Mouse (Mus musculus) kidney, adult 8-10 months (tissue): ENCODE data around the gene Prkcb.

Experiments
- DNase-seq, 2 experiments: peaks; one replicate each; pipeline ENCODE4 v3.0.0; 2022

Prkcb gene

DNA sequence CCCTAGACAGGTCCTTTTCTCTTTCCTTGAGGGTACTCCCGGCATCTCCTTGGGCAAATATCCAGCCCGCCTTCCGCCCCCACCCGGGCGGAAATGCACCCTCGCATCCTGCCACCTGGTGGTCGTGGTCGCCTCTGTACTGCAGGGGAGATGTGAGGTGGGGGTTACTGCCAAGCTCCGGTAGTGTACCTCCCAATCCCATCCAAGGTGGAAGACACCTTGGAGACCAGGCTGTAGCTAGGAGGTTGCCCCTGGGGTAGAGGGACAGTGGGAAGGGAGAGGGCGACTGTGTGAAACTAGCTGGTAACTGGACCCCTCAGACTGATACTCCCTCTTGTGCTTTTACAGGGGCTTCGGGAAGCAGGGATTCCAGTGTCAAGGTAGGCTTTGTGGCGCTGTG, 1.6 kb downstream of the Prkcb start:
- no peak for DNase-seq

DNA sequence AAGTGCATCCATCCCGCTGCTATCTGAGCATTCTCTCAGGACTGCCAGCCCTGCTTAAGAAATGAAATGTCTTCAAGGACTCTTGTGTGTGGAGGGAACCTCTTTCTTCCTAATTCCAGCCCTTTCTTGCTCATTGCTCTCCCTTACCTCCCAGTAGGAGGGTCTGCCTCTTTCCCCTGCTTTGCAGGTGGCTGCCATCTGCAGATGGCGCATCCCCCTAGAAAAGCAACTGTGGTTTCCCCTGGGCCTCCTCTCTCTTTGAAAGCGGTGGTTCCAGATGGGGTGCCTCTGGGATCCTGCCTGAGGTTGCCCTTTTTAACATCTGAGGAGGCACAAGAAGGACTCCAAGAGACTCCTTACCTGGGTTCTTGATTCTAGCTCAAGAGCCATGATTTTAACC, 2.2 kb downstream of the Prkcb start:
- DNase-seq = no peak

DNA sequence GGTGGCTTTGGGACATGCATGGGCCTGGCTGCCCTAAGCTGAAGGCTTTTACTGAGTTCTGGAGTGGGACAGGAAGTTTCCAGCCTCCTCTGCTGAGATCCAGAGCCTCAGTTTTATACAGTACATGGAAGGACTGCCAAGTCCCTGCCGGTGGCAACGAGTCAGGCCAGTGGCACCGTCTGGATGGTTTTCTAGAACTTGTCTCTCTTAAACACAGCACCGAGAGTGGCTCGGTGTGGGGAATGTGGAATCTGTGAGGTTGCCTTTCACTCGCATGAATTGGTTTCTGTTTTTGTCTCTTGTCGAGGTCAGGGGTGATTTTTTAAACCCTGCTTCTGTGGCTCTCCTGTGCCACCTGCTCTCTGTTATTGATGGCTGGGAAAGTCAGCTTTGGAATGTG, 3.6 kb downstream of the Prkcb start:
- DNase-seq = no peak

DNA sequence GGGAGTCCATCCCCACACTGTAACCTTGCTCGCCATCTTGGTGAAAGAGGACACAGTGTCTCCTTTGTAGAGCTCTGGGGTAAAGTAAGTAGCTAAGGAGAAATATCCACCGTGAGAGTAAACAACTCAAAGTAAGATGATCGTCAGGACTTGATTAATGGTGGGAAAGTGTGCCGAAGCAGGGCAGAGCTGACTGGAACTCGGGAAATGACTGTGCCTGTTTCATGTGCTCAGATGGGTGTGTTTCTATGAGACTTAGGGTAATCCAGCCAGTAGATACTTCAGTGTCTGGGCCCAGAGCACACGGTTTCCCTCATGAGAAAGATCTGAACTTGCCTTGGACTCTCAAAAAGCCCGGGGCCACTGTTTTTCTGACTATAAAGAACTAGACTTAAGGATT, 5.6 kb downstream of the Prkcb start:
- DNase-seq = no peak

DNA sequence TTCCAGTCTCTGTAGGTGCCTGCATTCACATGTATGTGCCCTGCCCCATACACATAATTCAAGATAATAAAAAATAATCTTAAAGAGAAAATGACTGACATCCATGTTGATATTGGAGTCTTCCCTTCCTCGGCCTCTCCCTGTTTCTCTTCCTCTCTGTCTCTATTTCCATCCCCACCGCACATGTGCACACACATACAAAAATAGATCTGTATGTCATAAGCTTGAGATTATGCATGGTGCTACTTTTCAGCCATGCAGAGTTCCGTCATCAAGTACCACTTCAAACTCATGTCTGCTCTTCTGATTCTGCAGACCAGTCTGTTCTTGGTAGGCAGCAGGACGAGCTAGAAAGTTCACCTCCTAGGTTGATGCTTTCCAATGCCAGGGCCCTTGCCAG, 6.8 kb downstream of the Prkcb start:
- no peak for DNase-seq

DNA sequence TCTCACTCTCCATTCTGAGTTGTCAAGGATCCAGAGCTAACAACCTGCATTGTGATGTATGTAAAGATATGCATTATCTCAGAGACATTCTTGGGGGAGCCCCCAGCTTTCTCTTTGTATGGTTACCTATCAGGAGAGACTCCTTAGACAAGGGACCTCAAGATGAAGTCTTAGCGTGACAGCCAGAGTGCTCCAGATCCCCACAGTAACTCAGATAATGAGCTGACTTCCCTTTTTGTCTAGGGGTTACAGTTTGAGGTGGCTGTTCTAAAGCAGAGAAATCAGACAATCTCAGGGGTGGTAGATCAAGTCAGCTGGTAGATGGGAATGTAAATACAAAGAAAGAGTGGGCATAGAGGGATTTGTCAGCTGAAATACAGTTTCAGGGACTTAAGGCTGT, 7.8 kb downstream of the Prkcb start:
- DNase-seq = no peak

DNA sequence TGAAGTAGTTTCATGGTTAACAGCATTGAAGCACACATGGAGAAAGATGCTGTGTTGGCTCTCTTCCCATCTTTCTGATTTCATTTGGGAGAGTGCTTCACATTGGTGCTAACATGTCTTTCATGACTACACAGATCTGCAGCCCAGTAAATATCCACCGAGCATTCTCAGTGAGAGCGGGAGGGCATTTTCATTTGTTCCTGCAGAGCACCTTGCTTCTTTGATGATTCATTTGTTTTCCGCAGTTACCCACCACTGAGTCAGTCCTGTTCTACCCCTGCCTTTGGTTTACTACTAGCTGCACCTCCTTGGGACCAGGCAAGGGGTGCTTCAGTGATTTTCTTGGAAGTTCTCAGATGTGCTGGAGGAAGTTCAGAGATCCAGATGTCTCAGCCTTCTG, 8.3 kb downstream of the Prkcb start:
- DNase-seq = no peak

DNA sequence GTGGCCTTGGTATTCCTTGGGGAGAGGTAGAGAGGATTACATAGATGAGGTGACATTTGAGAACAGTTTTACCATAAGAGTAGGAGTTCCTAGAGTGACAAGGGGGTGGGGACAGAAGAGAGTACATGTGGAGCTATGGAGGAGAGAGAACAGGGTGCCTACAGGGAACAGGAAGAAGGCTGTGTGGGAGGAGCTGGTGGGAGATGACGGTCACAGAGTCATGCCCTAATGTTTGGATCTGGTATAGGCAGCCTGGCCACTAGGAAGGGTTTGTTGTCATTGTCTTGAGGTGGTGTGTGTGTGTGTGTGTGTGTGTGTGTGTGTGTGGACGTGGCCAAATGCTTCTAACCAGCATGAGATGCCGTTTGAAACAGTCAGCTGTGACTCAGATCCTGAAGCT, 9.1 kb downstream of the Prkcb start:
- DNase-seq = no peak

DNA sequence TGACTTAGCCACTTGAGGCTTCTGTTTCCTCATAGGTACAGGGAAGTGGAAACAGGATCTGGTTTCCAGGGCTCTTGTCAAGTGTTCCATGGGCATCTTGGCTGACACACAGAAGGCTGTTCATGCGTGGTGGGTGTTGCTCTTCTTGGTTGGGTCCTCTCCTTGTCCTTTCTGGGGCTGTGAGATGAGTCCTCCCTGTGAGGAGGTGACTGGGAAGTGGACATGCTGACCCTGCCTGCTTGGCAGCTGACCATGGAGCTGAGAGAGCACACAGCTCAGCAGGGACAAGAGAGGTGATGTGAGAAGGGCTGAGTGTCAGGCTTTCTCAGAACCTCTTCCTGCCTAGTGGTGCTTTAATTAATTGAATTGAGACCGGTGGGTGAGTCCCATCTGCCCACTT, 10.2 kb downstream of the Prkcb start:
- no peak for DNase-seq

DNA sequence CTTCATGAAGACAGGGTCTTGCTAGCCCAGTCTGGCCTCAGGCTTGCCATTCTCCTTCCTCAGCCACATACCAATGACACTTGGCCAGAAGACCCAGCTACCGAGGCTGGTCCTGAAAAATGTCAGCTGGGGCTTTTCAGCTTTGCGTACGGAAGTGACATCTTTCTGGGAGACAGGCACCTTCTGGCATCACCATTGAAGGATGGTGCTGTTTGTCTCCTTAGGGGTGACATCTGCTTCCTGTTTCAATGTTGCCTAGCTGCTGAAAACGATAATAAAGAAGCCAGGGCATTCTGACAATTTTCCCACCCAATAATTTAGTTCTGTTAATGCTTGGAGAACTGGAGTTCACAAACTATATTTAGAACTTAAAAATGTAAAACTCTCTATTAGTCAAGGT, 12.0 kb downstream of the Prkcb start:
- DNase-seq = no peak

DNA sequence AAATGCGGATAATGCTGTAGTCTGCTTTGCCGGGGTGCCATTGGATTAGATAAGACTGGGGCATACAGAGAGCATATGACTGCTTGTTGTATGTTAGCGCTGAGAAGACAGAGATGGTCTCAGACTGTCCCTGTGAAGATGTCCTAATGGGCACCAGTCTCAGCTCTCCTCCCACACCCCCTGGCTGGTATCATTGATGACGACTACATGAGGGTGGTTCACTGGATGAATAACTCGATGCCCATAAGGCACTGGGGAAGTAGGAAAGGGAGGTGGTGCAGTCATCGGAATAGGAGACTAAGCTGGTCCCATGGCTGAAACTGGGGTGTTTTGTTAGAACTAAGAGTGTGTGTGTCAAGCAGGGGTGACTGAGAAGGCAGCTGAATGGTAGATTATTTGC, 14.0 kb downstream of the Prkcb start:
- no peak for DNase-seq

DNA sequence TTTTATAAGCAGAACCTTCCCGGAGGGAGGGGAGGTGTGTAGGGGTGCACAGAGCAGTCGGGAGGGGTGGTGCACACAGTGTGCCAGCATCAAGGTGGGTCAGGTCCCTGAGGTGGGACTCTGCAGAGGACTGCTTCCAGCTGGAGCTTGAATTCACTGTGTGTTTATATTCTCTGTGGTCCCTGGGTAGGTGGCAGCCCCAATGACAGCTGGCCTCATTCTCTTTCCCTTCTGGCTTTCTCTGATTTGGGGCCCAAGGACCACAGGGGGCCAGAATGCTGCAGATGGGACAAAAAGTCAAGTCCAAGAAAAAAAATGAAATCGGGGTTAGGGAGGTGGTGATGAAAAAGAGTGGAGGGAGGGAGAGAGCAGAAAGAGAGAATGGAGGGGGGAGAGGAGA, 15.4 kb downstream of the Prkcb start:
- no peak for DNase-seq

DNA sequence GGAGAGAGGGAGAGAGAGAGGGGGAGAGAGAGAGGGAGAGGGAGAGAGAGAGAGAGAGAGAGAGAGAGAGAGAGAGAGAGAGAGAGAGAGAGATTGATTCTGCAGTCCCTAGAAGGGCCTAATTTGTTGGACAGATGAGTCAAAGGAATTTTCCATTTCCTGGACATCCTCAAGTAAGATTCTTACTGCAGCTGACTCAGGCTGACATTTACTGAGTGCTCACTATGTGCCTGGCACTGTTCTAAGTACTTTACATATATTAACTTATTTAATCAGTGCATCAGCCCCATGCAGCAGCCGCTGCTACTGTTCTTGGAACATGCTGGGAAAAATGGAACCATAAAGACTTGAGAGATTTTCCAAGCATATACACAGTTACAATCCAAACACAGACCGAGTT, 16.0 kb downstream of the Prkcb start:
- no peak for DNase-seq

DNA sequence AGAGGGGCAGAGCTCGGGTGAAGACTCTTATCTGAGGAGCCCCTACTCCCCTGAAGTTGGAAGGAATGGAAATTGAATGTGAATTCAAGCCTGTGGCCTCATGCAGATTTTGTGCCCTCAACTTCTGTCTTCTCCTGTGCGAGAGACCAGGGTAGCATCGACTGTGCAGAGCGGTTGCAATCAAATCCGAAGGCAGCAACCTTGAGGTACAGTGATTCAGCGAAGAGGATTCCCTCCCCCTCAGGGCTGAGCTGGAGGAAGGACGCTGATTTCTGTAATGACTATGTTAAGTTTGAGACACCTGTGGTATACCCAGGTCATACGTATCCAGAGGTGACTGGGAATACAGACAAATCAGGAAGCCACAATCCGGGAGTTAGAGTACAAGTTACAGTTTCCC, 18.7 kb downstream of the Prkcb start:
- DNase-seq = no peak

DNA sequence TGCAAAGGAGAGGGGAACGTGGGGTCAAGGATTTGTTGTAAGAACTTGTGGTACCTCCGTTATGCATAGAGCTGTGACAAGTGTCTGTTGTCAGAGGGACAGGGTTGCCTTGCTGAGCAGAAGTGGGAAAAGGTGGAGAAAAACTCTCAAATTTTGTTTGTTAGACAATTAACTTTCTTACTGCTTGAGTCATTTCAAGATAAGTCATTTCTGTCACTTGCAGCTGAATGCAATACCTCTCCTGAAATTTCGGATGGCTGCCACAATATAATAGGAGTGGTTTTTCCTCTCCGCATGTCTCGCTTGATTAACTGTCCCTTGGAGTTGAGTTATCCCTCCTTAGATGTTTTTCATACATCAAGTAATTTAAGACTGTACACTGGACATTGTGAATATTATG, 20.1 kb downstream of the Prkcb start:
- no peak for DNase-seq

DNA sequence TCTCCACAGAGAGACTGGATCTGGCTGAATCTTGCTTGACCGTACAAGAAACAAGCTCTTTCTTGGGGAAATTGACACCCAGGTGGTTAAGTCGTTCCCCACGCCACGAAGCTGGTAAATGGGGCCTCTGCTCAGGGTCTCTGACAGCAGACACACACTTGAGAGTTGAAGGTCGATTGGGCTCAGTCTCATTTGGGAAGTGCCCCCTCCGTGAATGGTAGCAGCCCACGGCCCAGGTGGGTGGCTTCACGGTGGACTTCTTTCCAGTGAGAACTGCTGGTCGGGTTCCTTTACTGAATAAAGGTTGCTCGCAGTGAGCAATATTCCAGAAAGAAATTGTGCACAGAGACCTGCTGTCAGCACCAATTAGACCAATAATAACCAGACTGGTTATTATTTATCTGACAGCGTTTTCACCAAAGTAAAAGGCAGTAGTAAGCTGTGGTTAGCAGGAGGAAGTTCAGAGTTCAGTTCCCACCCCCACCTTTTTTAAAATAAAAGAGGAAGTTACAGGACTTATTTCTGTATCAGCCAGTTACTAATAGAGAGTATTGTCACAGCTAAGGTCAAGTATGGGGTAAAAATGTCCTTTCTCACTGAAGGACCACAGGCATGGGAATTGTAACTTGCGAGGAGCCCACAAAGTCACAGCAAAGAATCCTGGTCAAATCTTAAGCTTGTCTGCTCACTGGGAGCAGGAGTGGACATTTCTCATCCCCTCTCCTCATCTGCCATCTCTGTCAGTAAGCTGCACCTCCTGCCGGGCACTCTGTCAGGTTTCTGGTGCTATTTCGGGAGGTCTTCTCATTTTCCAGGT, 21.6 kb downstream of the Prkcb start:
- DNase-seq = no peak

DNA sequence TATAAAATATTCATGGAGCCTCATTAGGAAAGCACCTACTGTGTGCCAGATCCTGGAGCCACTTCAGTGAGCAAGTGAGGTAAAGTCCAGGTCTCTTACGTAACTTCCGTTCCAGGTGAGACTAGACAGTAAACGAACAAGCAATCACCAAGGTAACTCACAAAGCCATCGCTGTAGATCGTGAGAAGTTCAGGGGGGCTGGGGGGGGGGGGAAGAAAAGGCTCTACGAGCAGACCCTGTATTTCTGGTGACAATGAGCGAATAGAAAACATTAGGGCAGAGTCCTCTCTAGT, 22.1 kb downstream of the Prkcb start:
- DNase-seq = no peak

DNA sequence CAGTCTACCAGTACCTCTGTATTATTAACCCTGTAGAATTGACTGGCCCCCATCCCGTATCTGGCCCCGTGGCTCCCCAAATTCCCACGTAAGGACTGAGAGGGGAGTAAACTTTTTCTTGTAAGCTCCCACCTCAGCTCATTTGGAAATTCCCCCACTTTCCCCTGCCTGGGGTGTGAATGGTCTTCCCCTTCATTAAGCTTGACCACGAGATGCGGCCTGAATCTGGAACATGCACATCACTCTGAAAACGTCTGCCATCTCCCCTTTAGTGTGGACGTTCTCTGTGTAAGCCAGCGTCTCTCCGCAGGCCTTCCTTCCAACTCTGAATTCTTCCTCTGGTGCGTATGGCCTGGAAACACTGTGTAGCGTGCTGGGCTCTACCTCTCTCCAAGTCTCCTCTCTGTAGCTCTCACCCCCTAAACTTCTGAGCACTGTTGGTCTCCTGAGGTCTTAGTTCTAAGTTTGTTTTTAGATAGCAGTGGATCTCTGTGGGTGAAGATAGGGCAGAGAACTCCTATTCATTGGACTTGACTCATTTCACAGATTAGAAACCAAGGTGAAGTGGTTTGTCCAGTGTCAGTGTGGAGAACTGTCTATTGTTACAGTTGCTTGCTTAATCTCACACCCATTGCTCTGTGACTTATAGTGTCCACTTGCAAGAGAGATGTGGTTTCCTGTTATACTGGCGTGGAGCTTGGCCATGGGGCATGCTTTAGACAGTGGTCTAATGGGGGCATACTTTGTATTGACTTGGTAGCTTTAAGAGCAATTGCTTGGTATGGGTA, 25.3 kb downstream of the Prkcb start:
- no peak for DNase-seq

DNA sequence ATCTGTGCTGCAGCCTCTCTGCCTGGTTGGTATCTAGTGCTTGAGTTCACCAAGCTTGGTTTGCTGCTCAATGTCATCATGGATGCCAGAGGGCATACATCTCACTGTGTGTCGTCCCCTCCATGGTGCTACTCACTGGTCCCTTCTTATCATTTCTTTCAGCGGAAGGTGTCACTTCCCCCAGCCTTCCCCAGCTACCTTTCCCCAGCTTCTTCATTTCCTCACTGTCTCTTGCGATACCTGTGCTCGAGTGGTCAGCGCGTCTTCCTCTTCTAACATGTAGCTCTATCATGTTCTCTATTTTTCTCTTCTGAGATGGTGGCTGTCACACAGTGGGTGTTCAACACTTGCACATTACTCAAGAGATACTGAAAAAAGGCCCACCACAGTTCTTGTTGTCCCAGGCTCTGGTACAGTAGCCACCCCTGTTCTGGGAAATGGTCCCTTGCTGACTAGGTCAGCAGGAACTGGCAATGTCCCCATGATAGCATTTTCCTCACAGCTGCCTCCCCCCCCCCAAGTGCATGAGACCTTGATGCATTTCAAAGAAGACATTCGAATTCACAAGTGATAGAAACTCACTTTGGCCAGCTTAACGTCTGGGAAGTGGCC, 27.3 kb downstream of the Prkcb start:
- DNase-seq = no peak

DNA sequence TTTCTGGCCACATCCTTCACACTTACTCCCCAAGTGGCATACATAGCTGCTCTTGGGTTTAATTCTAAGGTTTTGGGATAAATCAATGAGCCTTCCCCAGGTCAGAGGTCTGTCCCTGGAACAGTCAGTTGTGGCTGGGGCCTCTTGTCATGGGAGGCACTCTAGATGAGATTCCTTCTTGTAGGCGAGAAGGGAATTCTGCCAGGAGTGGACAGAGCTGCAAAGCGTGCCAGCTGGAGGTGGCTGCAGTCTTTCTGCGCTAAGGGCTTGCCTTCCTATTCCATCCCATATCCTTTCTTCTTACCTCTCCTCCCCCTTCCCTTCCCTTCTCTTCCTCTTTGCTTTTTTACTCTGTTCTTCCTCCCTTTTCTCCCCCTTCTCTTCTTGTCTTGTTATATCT, 28.1 kb downstream of the Prkcb start:
- no peak for DNase-seq

DNA sequence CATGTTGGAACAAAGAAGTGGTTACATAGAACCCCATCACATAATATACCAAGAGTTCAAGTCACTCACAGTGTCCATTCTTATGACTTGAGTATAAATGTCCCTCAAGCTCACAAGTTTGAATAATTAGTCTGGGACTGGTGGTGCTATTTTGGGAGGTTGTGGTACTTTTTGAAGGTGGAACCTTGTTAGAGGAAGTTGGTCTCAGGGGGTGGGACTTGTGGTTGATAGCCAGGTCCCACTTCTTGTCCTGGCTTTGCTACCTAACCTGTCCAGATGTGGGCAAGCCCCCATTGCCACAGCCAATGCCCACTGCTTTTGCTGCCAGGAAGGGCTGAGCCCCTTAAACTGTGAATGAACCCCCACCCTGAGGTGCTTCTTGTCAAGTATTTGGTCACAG, 28.9 kb downstream of the Prkcb start:
- DNase-seq = no peak

DNA sequence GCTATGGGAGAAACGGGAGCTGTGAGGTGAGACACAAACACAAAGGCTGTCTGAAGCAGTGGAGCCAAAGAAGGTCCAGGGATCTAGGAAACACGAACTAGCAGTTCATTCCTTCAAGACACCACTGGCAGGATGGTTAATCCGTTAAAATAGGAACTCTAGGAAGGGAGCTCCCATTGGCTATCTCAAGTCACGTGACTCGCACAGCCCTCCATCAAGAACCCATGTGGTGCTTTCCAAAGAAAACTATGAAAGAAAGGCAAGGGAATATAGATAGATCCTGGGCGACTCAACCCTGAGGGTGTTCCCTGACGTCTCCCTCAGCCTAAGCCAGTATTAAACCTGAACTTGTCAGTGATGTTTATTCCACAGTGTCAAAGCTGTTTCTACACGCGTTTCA, 31.0 kb downstream of the Prkcb start:
- no peak for DNase-seq

DNA sequence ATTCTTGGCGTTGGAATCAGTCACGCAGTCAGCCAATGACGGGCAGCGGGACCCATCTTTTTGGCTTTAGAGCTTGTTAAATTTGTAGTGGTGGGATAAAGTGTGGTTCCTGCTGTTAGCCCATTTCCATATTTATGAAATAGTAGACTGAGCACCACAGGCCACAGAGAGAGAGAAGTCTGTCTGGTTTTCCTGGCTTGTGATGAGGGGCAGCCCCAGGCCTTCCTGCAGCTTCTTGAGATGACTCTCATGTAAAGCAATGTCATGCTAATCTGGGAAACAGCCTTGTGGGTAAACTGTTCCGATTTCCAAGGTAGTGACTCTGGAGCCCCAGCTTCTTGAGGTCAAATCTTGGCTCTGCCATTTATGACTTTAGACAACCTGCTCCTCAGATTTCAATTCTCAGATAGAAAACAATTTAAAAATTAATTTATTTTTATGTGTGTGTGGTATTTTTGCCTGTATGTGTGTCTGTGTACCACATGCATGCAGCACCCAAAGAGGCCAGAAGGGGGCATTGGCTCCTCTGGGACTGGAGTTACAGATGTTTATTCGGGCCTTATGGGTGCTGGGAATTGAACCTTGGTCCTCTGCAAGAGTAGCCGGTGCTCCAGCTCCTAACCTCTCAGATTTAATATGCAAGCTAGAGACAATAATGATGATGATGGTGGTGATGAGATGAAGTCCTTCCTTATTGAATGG, 32.4 kb downstream of the Prkcb start:
- no peak for DNase-seq
